Mouse (Mus musculus): ENCODE data around the gene Odr4. TPM values are rescaled to one million over a fixed set of nuclear protein-coding genes. Genes with fewer than 3 reads are reported as not detected.

The Odr4 gene
- total RNA-seq, 1 experiment from 2014 or later, result 36.3 TPM

Other genes with a start within 250 kb of the Odr4 start
- gene Pdc, start 73.7 kb downstream of the Odr4 start, total RNA-seq (2021), result not detected in 2 replicates
- gene Tpr, start 242 bp downstream of the Odr4 start, total RNA-seq (2021), result 135 and 142 TPM in 2 replicates
- gene Prg4, start 73.1 kb upstream of the Odr4 start, total RNA-seq (2021), result 10.1 and 12.5 TPM in 2 replicates